Mouse (Mus musculus) heart, embryonic 15.5 days (tissue): ENCODE results near the gene Nt5c3. TPM values are rescaled to one million over a fixed set of nuclear protein-coding genes. Genes with fewer than 3 reads are reported as not detected.
"Not testable (repeated sequence)": the region's sequence is repeated elsewhere in the genome, so short reads cannot be mapped to it uniquely, and the experiment has no call there.

ENCODE experiments used
- ATAC-seq: fragments of 200-750 bp; cut with Nextera tagmentation; replicated peaks from 2 replicates; pipeline ENCODE4 v1.8.0; 2017; ENCODE audit warnings: low read depth, moderate TSS enrichment; ENCODE audit not compliant: insufficient number of reproducible peaks, insufficient read depth, low FRiP score
- H3K27ac ChIP-seq: fragments of 300-500 bp; sonication (generic); 2 replicates; pipeline ENCODE4 v1.5.1; 2015; ENCODE audit warnings: mild to moderate bottlenecking, inconsistent platforms
- H3K27me3 ChIP-seq: fragments of 300-500 bp; sonication (generic); 2 replicates; pipeline ENCODE4 v1.6.1; 2015; ENCODE audit warnings: inconsistent platforms
- H3K36me3 ChIP-seq: fragments of 300-500 bp; sonication (generic); 2 replicates; pipeline ENCODE4 v1.6.1; 2015; ENCODE audit warnings: mild to moderate bottlenecking, inconsistent platforms
- H3K4me1 ChIP-seq: fragments of 300-500 bp; sonication (generic); replicated peaks from 2 replicates; pipeline ENCODE4 v1.6.1; 2015; ENCODE audit warnings: inconsistent platforms
- H3K4me2 ChIP-seq: fragments of 300-500 bp; sonication (generic); 2 replicates; pipeline ENCODE4 v1.6.1; 2015; ENCODE audit warnings: inconsistent platforms, mild to moderate bottlenecking, moderate library complexity
- H3K4me3 ChIP-seq: fragments of 300-500 bp; sonication (generic); 2 replicates; pipeline ENCODE4 v1.5.1; 2015; ENCODE audit warnings: mild to moderate bottlenecking, inconsistent platforms
- H3K9ac ChIP-seq: fragments of 300-500 bp; sonication (generic); 2 replicates; pipeline ENCODE4 v1.6.1; 2015; ENCODE audit warnings: mild to moderate bottlenecking, inconsistent platforms
- H3K9me3 ChIP-seq: fragments of 300-500 bp; sonication (generic); replicated peaks from 2 replicates; pipeline ENCODE4 v1.6.1; 2016; ENCODE audit warnings: inconsistent platforms
- WGBS: fragments of 180-500 bp; shearing (Covaris S2); methylation state at CpG from one replicate; pipeline ENCODE4 v1.1.7; 2015; ENCODE audit warnings: mixed read lengths; 5-methylcytosine and 5-hydroxymethylcytosine counted together
- polyA plus RNA-seq: library from polyadenylated mRNA; unstranded; fragments of >200 nt; fragmentation: Nextera tagmentation; extraction: Ambion mirVana; gene quantifications from 2 replicates; pipeline ENCODE4 v1.2.1, GENCODE M21; 2015

Nt5c3 gene
- polyA plus RNA-seq, 1 experiment from 2014 or later: 71.7 TPM

DNA sequence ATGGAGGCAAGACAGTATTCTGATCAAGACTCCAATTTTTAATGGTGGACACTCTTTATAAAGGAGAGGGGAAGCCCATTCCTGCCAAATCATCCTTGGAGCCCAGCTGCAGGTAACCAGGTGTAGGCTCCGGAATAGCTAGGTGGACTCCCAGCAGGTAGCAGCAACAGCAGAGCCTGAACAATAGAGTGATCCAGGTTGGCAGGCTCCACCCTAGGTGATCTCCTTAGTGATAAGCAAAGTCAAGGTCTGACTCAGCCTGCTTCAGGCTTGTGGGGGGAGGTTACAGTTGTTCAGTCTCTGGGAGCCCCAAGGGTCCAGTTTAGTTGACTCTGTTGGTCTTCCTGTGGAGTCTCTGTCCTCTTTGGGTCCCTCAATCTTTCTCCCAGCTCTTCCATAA, 56.8 kb downstream of the Nt5c3 start:
- not testable (repeated sequence) for H3K9ac ChIP-seq, H3K4me3 ChIP-seq, H3K27ac ChIP-seq, H3K9me3 ChIP-seq, ATAC-seq, H3K27me3 ChIP-seq, H3K4me2 ChIP-seq, H3K4me1 ChIP-seq
- 92% methylated on average over 1 of the region's 1 CpGs for WGBS
- H3K36me3 ChIP-seq: peaks cover 13% of the 10 kb centered on the region

DNA sequence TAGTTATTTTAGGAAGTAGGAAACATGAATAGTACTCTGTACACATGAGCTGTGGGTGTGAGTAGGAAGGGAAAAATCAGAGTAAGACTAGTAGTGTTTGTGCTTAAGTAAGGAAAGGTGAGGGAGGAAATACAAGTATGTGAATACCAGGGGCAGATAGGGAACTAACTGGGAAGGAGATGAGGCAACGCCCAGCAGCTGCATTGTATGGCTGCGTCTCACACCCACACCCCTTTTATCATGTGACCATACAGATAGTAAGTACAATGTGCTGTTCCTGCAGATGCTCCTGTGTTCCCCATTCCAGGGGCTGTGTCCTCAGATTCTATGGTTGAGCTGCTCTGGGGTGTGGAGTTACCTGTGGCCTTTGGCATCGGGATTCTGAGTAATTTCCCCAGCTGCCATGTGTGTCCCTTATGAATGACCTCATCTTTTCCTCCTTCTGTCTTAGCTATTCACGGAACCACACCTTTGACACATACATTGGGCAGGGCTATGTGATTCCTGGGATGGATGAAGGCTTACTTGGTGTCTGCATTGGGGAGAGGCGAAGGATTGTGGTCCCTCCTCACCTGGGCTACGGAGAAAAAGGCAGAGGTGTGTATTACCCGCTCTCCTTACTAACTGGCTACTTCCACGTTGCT, 63.4 kb downstream of the Nt5c3 start:
- no peaks in the 10 kb centered on the region for H3K27me3 ChIP-seq
- no peak overlapping the region for H3K4me3 ChIP-seq
- H3K4me1 ChIP-seq: no peaks in the 10 kb centered on the region; the same call in 1 of the 2 replicates
- no peak overlapping the region for H3K4me2 ChIP-seq
- ATAC-seq: no peak
- 81% methylated on average over 8 of the region's 8 CpGs for WGBS
- no peak overlapping the region for H3K27ac ChIP-seq
- H3K36me3 ChIP-seq: peaks cover 34% of the 10 kb centered on the region
- H3K9me3 ChIP-seq: no peaks in the 10 kb centered on the region
- no peak overlapping the region for H3K9ac ChIP-seq

DNA sequence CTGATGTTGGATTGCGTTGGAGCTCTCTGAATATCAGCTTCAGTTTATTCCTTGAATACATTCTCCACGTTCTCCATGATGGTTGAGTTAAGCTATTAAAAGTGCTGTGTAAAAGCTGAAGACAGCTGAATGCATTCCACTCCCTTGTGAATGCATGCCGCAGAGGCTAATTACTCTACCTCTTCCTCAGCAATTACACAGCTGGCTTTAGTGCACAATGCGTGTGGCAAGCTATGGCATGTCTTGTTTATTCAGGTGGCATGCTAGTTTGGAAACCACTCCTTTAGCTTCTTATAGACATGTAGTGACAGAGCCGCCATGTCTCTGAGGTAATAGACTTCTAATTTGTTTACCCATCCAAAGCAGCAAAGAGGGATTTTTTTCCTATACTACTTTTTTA, 67.0 kb downstream of the Nt5c3 start:
- 83% methylated on average over 5 of the region's 5 CpGs for WGBS
- no peak for ATAC-seq
- Histone ChIP-seq H3K4me1 (no peaks in the 10 kb centered on the region; the same call in 1 of the 2 replicates), H3K36me3 (peaks cover 44% of the 10 kb centered on the region), H3K9ac (no peak overlapping the region), H3K27me3 (no peaks in the 10 kb centered on the region), H3K27ac (no peak overlapping the region), H3K9me3 (no peaks in the 10 kb centered on the region), H3K4me3 (no peak overlapping the region), H3K4me2 (no peak overlapping the region)

DNA sequence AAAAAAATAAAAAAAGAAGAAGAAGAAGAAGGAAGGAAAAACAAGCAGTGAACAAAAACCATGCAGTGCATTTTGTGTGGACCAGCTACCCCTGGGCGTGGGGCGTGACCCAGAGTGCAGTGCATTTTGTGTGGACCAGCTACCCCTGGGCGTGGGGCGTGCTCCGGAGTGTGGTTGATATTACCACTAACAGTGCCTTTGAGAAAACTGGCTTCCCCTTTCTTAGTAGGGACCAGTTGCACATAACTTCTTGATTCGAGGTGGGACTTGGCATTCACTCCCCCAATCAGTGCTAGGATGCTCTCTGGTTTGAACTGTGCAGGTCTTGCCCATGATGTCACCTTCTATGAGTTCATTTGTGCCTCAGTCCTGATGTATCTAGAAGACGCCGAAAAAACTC, 68.9 kb downstream of the Nt5c3 start:
- no peaks in the 10 kb centered on the region for H3K9me3 ChIP-seq
- H3K4me3 ChIP-seq: no peak overlapping the region
- H3K9ac ChIP-seq: no peak overlapping the region
- H3K27me3 ChIP-seq: no peaks in the 10 kb centered on the region
- WGBS: 95% methylated on average over 8 of the region's 8 CpGs
- 0 out of 2 replicates have a peak, but pooled peaks cover 3% of the 10 kb centered on the region for H3K4me1 ChIP-seq
- ATAC-seq: no peak
- no peak overlapping the region for H3K4me2 ChIP-seq
- H3K36me3 ChIP-seq: peaks cover 41% of the 10 kb centered on the region
- H3K27ac ChIP-seq: no peak overlapping the region

DNA sequence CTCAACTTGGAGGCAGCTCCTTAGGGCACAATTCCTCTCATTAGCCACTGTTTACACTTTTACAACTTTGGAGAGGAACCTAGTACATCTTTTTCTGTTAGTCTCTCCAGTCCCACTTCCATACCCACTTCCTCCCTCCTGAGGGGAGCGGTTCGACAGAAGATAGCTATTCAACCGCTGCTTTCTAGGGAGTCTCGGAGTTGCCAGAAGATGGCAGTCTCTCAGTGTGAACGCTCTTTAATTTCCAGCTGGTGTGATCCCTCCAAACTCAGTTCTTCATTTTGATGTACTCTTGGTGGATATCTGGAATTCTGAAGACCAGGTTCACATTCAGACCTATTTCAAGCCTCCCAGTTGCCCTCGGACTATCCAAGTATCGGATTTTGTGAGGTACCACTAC, 73.4 kb downstream of the Nt5c3 start:
- no peaks in the 10 kb centered on the region for H3K9me3 ChIP-seq
- ATAC-seq: no peak
- H3K4me3 ChIP-seq: no peak overlapping the region
- H3K27me3 ChIP-seq: no peaks in the 10 kb centered on the region
- peaks cover 28% of the 10 kb centered on the region for H3K36me3 ChIP-seq
- no peak overlapping the region for H3K4me2 ChIP-seq
- H3K4me1 ChIP-seq: peaks cover 6% of the 10 kb centered on the region; the same call in 1 of the 2 replicates
- 55% methylated on average over 7 of the region's 7 CpGs for WGBS
- no peak overlapping the region for H3K27ac ChIP-seq
- no peak overlapping the region for H3K9ac ChIP-seq

DNA sequence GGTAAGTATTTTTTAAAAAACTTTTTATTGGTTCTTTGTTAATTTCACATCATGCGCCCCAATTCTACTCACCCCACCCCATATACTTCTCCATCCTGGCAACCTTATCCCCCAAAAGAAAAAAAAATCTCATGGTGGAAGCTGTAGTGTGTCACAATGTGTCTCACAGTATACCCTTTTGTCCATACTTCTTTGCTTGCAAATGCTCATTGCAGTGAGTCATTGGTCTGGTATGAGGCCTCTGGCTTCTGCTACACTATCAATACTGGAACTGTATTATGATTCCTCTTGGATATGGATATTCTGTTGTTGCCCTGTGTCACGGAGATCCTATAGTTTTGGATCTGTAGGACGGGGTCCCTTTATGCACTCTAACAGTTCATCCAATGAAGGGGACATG, 74.8 kb downstream of the Nt5c3 start:
- WGBS: 72% methylated on average over 3 of the region's 3 CpGs
- peaks cover 21% of the 10 kb centered on the region for H3K36me3 ChIP-seq
- no peaks in the 10 kb centered on the region for H3K9me3 ChIP-seq
- H3K27me3 ChIP-seq: no peaks in the 10 kb centered on the region
- no peak for ATAC-seq
- H3K27ac ChIP-seq: no peak overlapping the region
- no peak overlapping the region for H3K4me3 ChIP-seq
- H3K4me2 ChIP-seq: no peak overlapping the region
- H3K9ac ChIP-seq: no peak overlapping the region
- H3K4me1 ChIP-seq: peaks cover 6% of the 10 kb centered on the region; the same call in 1 of the 2 replicates

DNA sequence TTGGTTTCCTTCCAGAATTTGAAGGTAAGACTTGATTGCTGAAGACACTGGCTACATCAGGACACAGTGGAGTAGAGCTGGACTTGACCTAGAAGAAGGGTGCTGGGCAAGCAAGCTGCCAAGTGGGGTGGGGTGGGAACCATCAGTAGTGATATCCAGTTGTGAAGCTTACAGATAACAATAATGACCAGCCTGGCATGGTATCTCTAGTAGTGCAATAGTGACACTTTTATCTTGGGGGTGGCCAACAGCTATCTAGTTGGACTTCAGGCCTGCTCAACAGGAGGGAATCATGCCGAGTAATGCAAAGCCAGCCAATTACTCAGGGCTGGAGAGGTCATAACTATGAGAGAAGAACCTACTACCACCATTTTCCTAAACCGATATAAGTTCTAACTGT, 79.4 kb downstream of the Nt5c3 start:
- H3K9ac ChIP-seq: no peak overlapping the region
- H3K4me2 ChIP-seq: no peak overlapping the region
- H3K4me3 ChIP-seq: no peak overlapping the region
- no peaks in the 10 kb centered on the region for H3K36me3 ChIP-seq
- H3K9me3 ChIP-seq: no peaks in the 10 kb centered on the region
- no peak for ATAC-seq
- H3K27ac ChIP-seq: no peak overlapping the region
- peaks cover 3% of the 10 kb centered on the region; the same call in 1 of the 2 replicates for H3K4me1 ChIP-seq
- 64% methylated on average over 2 of the region's 2 CpGs for WGBS
- H3K27me3 ChIP-seq: no peaks in the 10 kb centered on the region

DNA sequence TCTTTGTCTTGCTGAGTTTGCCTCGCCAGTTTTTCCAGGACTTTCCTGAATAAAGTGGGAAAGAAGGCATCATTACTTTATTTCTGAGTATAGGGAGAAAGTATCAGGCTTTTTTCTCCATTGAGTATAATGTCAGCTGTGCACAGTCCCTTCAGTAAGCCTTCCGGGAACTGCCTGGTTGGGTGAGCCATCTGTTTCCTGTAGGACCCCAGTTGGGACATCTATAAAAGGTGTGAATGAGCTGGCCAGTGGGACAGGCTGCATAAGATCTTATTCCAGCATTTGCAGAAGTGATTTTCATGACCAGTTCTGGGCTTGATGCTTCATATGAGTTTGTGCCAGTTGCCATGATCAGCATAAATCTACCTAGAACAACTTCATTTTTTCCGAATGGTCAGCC, 80.5 kb downstream of the Nt5c3 start:
- Histone ChIP-seq H3K9me3 (no peaks in the 10 kb centered on the region), H3K4me3 (no peak overlapping the region), H3K27ac (no peak overlapping the region), H3K4me2 (no peak overlapping the region), H3K9ac (no peak overlapping the region), H3K36me3 (no peaks in the 10 kb centered on the region), H3K27me3 (no peaks in the 10 kb centered on the region), H3K4me1 (no peaks in the 10 kb centered on the region; the same call in 1 of the 2 replicates)
- WGBS: 85% methylated on average over 3 of the region's 3 CpGs
- no peak for ATAC-seq

DNA sequence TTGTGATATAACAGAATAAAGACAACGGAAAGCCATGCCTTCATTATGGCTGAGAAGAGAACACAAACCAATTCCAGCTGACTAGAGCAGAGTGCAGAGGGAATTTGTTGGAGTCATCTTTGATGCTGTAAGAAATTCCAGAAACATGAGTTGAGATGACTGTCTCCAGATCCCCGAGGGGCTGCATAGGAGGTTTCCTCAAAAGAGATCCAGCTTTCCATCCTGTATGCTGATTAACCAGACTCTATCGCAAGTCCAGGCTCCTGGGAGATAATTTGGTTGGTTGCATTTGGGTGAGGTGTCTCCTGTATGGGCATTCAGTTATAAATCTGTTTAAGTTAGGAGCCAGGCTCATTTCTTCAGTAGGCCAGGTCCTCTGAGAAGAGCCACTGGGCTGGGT, 86.1 kb downstream of the Nt5c3 start:
- Histone ChIP-seq H3K36me3 (0 out of 2 replicates have a peak, but pooled peaks cover 6% of the 10 kb centered on the region), H3K4me3 (no peak overlapping the region), H3K4me1 (peaks cover 5% of the 10 kb centered on the region; the same call in 1 of the 2 replicates), H3K27ac (no peak overlapping the region), H3K4me2 (no peak overlapping the region), H3K9me3 (no peaks in the 10 kb centered on the region), H3K27me3 (no peaks in the 10 kb centered on the region), H3K9ac (no peak overlapping the region)
- ATAC-seq: no peak
- 86% methylated on average over 3 of the region's 3 CpGs for WGBS

DNA sequence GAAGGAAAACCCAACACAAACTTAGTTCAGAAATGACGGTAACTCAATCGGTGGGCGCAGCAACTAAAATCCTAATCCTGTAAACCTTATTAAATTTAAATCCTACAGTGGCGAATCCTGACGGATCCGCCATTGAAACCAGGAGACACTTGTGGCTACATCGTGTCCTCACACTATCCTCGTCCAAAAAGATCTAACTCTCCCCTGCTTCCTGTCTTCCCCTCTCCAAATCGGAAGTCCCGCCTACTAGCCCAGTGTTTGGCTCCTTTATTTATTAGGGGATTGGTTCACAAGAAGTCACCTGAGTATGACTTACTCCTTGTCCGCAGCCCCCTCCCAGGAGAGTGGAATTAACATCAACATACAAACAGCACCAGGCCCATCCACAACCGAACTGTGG, 86.6 kb downstream of the Nt5c3 start:
- H3K27ac ChIP-seq: no peak overlapping the region
- H3K4me1 ChIP-seq: peaks cover 5% of the 10 kb centered on the region; the same call in 1 of the 2 replicates
- no peaks in the 10 kb centered on the region for H3K27me3 ChIP-seq
- 0 out of 2 replicates have a peak, but pooled peaks cover 6% of the 10 kb centered on the region for H3K36me3 ChIP-seq
- H3K9me3 ChIP-seq: no peaks in the 10 kb centered on the region
- H3K9ac ChIP-seq: no peak overlapping the region
- no peak overlapping the region for H3K4me3 ChIP-seq
- no peak for ATAC-seq
- 95% methylated on average over 12 of the region's 12 CpGs for WGBS
- no peak overlapping the region for H3K4me2 ChIP-seq

DNA sequence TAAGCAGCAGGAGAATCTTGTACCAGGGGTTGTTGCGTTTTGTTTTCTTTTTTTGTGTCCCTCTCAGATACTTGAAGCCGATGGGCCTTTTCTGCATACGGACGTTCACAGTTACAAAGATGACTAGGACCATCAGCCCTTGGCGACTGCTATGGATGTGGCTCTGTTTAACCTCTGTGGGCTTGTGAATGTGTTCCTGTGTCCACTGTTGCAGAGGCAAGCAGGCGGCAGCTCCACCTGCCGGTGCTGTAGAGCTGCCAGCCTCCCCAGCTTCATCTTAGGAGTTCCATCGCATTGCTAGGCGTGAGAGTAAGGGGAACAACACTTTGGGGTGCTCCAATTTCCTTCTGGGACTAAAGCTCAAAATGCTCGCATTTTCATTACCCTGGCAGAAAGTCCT, 88.2 kb downstream of the Nt5c3 start:
- Histone ChIP-seq H3K4me3 (no peak overlapping the region), H3K36me3 (0 out of 2 replicates have a peak, but pooled peaks cover 6% of the 10 kb centered on the region), H3K9ac (no peak overlapping the region), H3K4me2 (no peak overlapping the region), H3K27me3 (no peaks in the 10 kb centered on the region), H3K9me3 (no peaks in the 10 kb centered on the region), H3K4me1 (peaks cover 5% of the 10 kb centered on the region; the same call in 1 of the 2 replicates), H3K27ac (no peak overlapping the region)
- ATAC-seq: no peak
- WGBS: 87% methylated on average over 10 of the region's 10 CpGs

DNA sequence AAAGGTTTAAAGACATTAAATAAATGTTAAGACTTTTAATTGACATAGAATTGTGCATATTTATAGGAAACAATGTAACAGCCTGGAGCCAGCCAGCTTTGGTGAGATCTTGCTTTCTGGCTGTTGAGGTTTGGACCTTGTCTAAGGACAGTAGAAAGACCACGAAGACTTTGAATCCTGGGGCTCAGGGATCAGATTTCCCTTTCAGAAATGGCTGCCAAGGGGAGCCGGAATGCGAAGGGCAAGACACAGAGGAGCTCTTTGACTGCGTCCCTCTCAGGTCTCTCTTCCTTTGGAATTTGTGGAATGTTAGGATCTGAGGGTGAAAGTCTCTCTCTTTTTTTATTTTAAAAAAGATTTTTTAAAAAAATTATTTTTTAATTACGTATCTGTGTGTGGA, 89.0 kb downstream of the Nt5c3 start:
- 70% methylated on average over 5 of the region's 5 CpGs for WGBS
- Histone ChIP-seq H3K9me3 (no peaks in the 10 kb centered on the region), H3K4me2 (no peak overlapping the region), H3K4me1 (peaks cover 5% of the 10 kb centered on the region; the same call in 1 of the 2 replicates), H3K9ac (no peak overlapping the region), H3K36me3 (0 out of 2 replicates have a peak, but pooled peaks cover 6% of the 10 kb centered on the region), H3K27ac (no peak overlapping the region), H3K27me3 (no peaks in the 10 kb centered on the region), H3K4me3 (no peak overlapping the region)
- no peak for ATAC-seq
